Mouse (Mus musculus): ENCODE measurements around the gene Usp8. TPM values are rescaled to one million over a fixed set of nuclear protein-coding genes. Genes with fewer than 3 reads are reported as not detected.

Gene Usp8
- total RNA-seq (2018; cell fraction: chromatin; rRNA removed): 100 to 1,000 TPM in 23 of 26 experiments, 10 to 100 TPM in 3; 86.6 to 188 (median 158) TPM
- total RNA-seq (2018; cell fraction: cytosol; rRNA removed): 100 to 1,000 TPM in 10 of 26 experiments, 10 to 100 TPM in 16; 76.7 to 110 (median 95.9) TPM
- 100 to 1,000 TPM in 15 of 26 experiments, 10 to 100 TPM in 11; 62.7 to 138 (median 107) TPM for total RNA-seq (2018; cell fraction: nucleus; rRNA removed)
- 75.9 to 158 TPM (median 86.2 TPM) in 3 replicates for polyA plus RNA-seq (2018)

GRCm38 (mm10) chr2:126706759-126707437 is at the start of gene Usp8:
Gene Usp8 (plus strand): TSS chr2:126707328.
- 4% methylated on average over 47 of the region's 47 CpGs for WGBS (ENCODE audit: missing documents)
- peaks cover 46% of the 10 kb centered on the region for H3K79me2 ChIP-seq (ENCODE audit: inconsistent target)
- H3K4me3 ChIP-seq (ENCODE audit: inconsistent target): peak within 1 kb of the TSS; percentile 65
- H3K27ac ChIP-seq: peak within 1 kb of the TSS; percentile 63
- H3K36me3 ChIP-seq (ENCODE audit: inconsistent target): no peaks in the 10 kb centered on the region

DNA sequence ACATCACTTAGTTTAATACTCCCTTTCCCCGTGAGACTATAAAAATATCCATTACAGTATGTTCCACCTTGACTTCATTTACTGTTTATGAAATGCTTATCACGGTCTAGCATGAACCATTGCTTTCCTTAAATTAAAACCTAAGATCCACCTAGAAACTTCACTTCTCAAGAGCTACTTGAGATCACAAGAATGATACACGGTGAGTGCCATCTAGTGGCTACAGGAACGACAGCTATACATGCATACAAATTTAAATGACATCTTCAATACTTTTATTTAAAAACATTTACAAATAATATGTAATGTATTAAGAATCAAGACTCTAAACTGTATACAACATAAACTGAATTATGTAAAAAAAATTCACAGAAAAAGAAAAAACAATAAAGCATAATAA is 43.6 kb upstream of the Usp8 start:
- no peak overlapping the region for H3K27ac ChIP-seq
- no peaks in the 10 kb centered on the region for H3K36me3 ChIP-seq (ENCODE audit: inconsistent target)
- 21% methylated on average over 4 of the region's 4 CpGs for WGBS (ENCODE audit: missing documents)
- no peak overlapping the region for H3K4me3 ChIP-seq (ENCODE audit: inconsistent target)
- H3K79me2 ChIP-seq (ENCODE audit: inconsistent target): peaks cover 79% of the 10 kb centered on the region

GRCm38 (mm10) chr2:126665984-126666383 is 41.1 kb upstream of the Usp8 start:
- Histone ChIP-seq H3K79me2 (ENCODE audit: inconsistent target) (peaks cover 87% of the 10 kb centered on the region), H3K27ac (no peak overlapping the region), H3K36me3 (ENCODE audit: inconsistent target) (no peaks in the 10 kb centered on the region), H3K4me3 (ENCODE audit: inconsistent target) (no peak overlapping the region)
- 73% methylated on average over 3 of the region's 3 CpGs for WGBS (ENCODE audit: missing documents)

- H3K79me2 ChIP-seq (ENCODE audit: inconsistent target): peaks cover 90% of the 10 kb centered on the region
- no peak overlapping the region for H3K4me3 ChIP-seq (ENCODE audit: inconsistent target)
- WGBS (ENCODE audit: missing documents): 84% methylated on average over 5 of the region's 5 CpGs
- no peak overlapping the region for H3K27ac ChIP-seq
- H3K36me3 ChIP-seq (ENCODE audit: inconsistent target): no peaks in the 10 kb centered on the region
These were observed 38.4 kb upstream of the Usp8 start for GRCm38 (mm10) chr2:126668621-126669252.

GRCm38 (mm10) chr2:126673317-126674242 is 33.5 kb upstream of the Usp8 start:
- no peaks in the 10 kb centered on the region for H3K36me3 ChIP-seq (ENCODE audit: inconsistent target)
- H3K27ac ChIP-seq: peak overlapping the region; percentile 93
- 2% methylated on average over 13 of the region's 13 CpGs for WGBS (ENCODE audit: missing documents)
- peaks cover 89% of the 10 kb centered on the region for H3K79me2 ChIP-seq (ENCODE audit: inconsistent target)
- peak overlapping the region; percentile 88 for H3K4me3 ChIP-seq (ENCODE audit: inconsistent target)

DNA sequence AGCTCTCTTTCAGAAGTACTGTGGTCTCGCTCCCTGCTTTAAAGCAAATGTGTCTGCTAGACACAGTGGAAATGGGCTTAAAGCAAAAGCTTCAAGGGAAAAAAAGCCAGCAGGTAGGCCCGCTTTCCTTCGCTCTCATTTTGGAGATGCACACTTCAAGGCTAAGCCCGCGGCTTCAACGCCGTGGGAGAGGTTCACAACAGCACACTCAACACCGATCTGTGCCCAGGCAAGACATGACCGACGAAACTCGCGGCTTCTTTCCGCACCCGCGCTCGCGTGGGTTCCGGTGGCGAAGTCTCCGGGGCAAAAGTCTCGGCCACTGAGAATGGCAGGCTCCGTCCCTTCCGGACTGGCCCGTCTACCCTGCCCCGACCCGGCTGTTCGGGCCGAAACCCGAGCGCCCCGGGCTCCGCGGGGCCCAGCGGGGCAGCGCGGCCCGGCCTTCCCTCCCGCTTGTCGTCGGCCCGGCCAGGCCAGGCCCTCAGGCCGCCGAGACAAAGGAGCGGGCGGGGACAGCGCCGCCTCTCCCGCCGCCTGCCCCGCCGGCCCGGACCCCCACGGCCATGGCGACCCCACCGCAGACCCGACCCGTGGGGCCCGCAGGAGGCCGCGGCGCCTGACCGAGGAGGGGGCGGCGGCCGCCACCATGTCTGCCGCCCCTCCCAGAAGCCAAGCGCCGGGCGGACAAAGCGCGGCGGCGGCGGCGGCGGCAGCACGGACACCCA is 32.5 kb upstream of the Usp8 start:
- 0% methylated on average over 64 of the region's 77 CpGs for WGBS (ENCODE audit: missing documents)
- Histone ChIP-seq H3K79me2 (ENCODE audit: inconsistent target) (peaks cover 89% of the 10 kb centered on the region), H3K36me3 (ENCODE audit: inconsistent target) (no peaks in the 10 kb centered on the region), H3K27ac (peak overlapping the region; percentile 93), H3K4me3 (ENCODE audit: inconsistent target) (peak overlapping the region; percentile 96)

DNA sequence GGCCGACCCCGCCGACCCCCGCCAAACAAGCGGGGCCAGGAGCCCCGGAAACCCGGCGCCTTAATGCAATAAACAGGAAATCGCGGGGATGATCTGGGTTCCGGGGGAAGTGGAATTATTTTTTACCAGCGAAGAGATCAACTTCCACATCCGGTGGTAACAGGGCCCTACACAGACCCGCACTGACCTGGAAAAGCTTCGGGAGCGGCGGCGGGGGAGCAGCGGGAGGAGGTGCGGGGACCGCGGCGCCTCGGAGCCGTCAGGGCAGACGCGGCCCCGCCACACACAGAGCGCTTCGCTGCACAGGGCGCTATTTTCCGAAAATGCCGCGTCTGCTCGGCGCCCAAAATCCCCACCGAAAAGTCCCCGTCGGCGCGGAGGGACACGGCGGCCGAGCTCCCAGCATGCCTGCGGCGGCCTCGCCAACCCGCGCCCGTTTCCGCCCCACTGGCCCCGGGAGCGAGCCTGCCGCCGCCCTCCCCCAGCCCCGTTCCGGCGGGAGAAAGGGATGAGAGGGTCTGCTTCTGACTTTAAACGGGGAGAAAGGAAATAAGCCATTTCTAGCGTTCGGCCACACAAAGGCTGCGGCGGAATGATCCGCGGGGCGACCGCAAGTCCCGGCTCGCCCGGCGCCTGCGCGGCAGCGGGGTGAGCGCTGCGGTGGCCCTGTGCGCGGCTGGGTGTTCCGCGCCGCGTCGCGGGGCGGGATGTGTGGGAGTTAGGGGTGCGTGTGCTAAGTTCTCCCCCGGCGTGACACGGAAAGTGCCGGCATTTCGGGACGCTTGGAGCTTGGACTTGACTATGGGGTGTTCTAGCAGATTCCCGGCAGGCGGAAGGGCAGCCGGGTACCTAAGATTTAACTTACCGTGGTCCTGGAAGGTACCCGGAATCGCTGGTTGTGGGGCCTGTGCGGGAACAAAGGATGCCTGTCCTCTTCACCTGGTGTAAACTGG is 31.7 kb upstream of the Usp8 start:
- WGBS (ENCODE audit: missing documents): under 1% methylated on average over 99 of the region's 99 CpGs
- Histone ChIP-seq H3K36me3 (ENCODE audit: inconsistent target) (no peaks in the 10 kb centered on the region), H3K27ac (peak overlapping the region; percentile 85), H3K79me2 (ENCODE audit: inconsistent target) (peaks cover 89% of the 10 kb centered on the region), H3K4me3 (ENCODE audit: inconsistent target) (peak overlapping the region; percentile 96)

- H3K79me2 ChIP-seq (ENCODE audit: inconsistent target): peaks cover 89% of the 10 kb centered on the region
- peak within 1 kb of the TSS; percentile 96 for H3K4me3 ChIP-seq (ENCODE audit: inconsistent target)
- H3K27ac ChIP-seq: peak within 1 kb of the TSS; percentile 85
- WGBS (ENCODE audit: missing documents): 14% methylated on average over 12 of the region's 12 CpGs
- H3K36me3 ChIP-seq (ENCODE audit: inconsistent target): no peaks in the 10 kb centered on the region
These were observed 31.0 kb upstream of the Usp8 start, which contains the start of gene Gabpb1 for GRCm38 (mm10) chr2:126676122-126676515. Gene Gabpb1 (minus strand): TSS chr2:126676337.

- 82% methylated on average over 1 of the region's 1 CpGs for WGBS (ENCODE audit: missing documents)
- Histone ChIP-seq H3K27ac (no peak overlapping the region), H3K36me3 (ENCODE audit: inconsistent target) (no peaks in the 10 kb centered on the region), H3K79me2 (ENCODE audit: inconsistent target) (peaks cover 82% of the 10 kb centered on the region), H3K4me3 (ENCODE audit: inconsistent target) (no peak overlapping the region)
These were observed 29.8 kb upstream of the Usp8 start for GRCm38 (mm10) chr2:126677366-126677765.

DNA sequence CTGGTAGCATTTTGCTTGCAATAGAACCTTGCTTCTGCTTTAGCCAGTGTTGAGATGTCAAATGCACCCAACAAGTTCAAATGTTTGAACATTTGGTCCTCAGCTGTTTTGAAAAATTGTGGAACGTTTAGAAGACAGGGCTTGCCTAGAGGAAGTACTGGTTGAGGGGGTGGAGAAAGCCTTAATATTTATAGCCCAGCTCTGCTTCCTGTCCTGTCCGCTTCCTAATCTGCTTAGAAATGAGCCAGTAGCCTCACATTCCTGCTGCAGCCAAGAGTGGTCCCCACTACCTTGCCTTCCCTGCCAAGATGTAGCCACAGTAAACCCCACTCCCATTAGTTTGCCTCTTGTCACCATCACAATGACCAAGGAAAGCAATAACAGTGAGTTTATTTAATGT is 24.8 kb upstream of the Usp8 start:
- WGBS (ENCODE audit: missing documents): 0% methylated on average over 2 of the region's 2 CpGs
- Histone ChIP-seq H3K4me3 (ENCODE audit: inconsistent target) (no peak overlapping the region), H3K27ac (peak overlapping the region; percentile 86), H3K36me3 (ENCODE audit: inconsistent target) (no peaks in the 10 kb centered on the region), H3K79me2 (ENCODE audit: inconsistent target) (peaks cover 62% of the 10 kb centered on the region)

DNA sequence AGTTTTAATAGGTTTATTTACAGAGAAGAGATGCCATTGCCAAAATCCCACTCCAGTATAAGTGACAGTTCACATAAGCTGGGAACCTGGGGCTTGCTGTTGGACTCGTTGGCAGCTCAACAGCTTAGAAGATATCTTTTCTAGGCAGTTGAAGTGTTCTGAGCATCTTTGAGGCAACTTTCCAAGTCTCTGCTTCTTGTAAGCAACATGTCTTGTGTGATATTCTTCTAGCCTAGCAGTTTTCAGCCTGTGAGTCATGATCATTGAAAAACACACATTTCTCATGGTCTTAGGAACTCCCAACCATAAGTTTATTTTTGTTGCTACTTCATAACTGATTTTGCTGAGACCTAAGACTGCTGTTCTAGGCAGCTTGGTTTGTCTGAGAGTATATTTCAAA is 24.2 kb upstream of the Usp8 start:
- Histone ChIP-seq H3K4me3 (ENCODE audit: inconsistent target) (no peak overlapping the region), H3K79me2 (ENCODE audit: inconsistent target) (peaks cover 56% of the 10 kb centered on the region), H3K27ac (peak overlapping the region; percentile 86), H3K36me3 (ENCODE audit: inconsistent target) (no peaks in the 10 kb centered on the region)
- 85% methylated on average over 1 of the region's 1 CpGs for WGBS (ENCODE audit: missing documents)

GRCm38 (mm10) chr2:126691290-126691689 is 15.8 kb upstream of the Usp8 start:
- no peaks in the 10 kb centered on the region for H3K36me3 ChIP-seq (ENCODE audit: inconsistent target)
- no peaks in the 10 kb centered on the region for H3K79me2 ChIP-seq (ENCODE audit: inconsistent target)
- no peak overlapping the region for H3K4me3 ChIP-seq (ENCODE audit: inconsistent target)
- H3K27ac ChIP-seq: no peak overlapping the region
- 94% methylated on average over 3 of the region's 3 CpGs for WGBS (ENCODE audit: missing documents)

DNA sequence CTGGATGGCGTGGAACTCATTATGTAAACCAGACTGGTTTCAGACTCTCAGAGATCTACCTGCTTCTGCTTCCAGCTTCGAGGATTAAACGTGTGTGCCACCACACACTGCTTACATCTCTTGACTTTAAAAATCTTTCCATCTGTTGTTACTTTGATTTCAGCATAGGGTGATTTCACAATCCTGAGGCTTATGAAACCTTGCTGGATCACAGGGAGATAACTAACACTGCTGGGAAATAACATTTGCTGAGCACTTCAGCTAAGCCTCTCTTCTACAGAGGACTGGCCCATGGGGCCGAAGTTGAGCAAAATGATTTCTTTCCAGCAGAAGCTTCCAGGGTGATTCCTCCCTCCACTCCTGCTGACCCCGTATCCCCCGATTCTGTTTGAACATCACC is 11.8 kb upstream of the Usp8 start:
- no peak overlapping the region for H3K4me3 ChIP-seq (ENCODE audit: inconsistent target)
- 49% methylated on average over 6 of the region's 6 CpGs for WGBS (ENCODE audit: missing documents)
- no peak overlapping the region for H3K27ac ChIP-seq
- no peaks in the 10 kb centered on the region for H3K79me2 ChIP-seq (ENCODE audit: inconsistent target)
- no peaks in the 10 kb centered on the region for H3K36me3 ChIP-seq (ENCODE audit: inconsistent target)

Data from macrophage (primary cell).